Mouse (Mus musculus): ENCODE results near the gene Wls. TPM values are rescaled to one million over a fixed set of nuclear protein-coding genes. Genes with fewer than 3 reads are reported as not detected.

Wls gene
- total RNA-seq (2021), result 10 to 100 TPM; 77.9 to 87.8 TPM

GRCm38 (mm10) chr3:159839481-159839880 lies at the start of gene Wls:
Wls (plus strand) TSS chr3:159839672.
- intact Hi-C loops (cut with DNase I), result no loop called here
- peak; percentile 74 to 79 for DNase-seq

GRCm38 (mm10) chr3:159789781-159790180 lies 49.7 kb upstream of the Wls start:
- intact Hi-C loops (cut with DNase I), result no loop called here
- DNase-seq, result no peak

GRCm38 (mm10) chr3:159831535-159831934 lies 7.9 kb upstream of the Wls start:
- intact Hi-C loops (cut with DNase I), result no loop called here

GRCm38 (mm10) chr3:159840002-159840816 lies 737 bp downstream of the Wls start:
- intact Hi-C loops (cut with DNase I), result loop anchor here (2.0 kb wide), 1 partner anchor 49 kb away; no protein-coding TSS in a partner anchor
- DNase-seq, result peak; percentile 81 to 83

More at GRCm38 (mm10) chr3:159831535-159831934, 7.9 kb upstream of the Wls start:
- no peak for DNase-seq

GRCm38 (mm10) chr3:159840817-159841390 lies 1.4 kb downstream of the Wls start:
- intact Hi-C loops (cut with DNase I), result loop anchor here (2.0 kb wide), 1 partner anchor 48 kb away; no protein-coding TSS in a partner anchor
- DNase-seq, result peak; percentile 45 to 51

GRCm38 (mm10) chr3:159841458-159841857 lies 2.0 kb downstream of the Wls start:
- intact Hi-C loops (cut with DNase I), result loop anchor here (2.0 kb wide), 1 partner anchor 47 kb away; no protein-coding TSS in a partner anchor
- DNase-seq, result peak in 1 of 2 experiments; percentile 24

GRCm38 (mm10) chr3:159843135-159843534 lies 3.7 kb downstream of the Wls start:
- no peak for DNase-seq
- intact Hi-C loops (cut with DNase I), result no loop called here

GRCm38 (mm10) chr3:159847410-159848016 lies 8.0 kb downstream of the Wls start:
- DNase-seq, result peak in 1 of 2 experiments; percentile 18
- intact Hi-C loops (cut with DNase I), result no loop called here

GRCm38 (mm10) chr3:159848156-159848555 lies 8.7 kb downstream of the Wls start:
- no peak for DNase-seq
- intact Hi-C loops (cut with DNase I), result no loop called here

GRCm38 (mm10) chr3:159851476-159851875 lies 12.0 kb downstream of the Wls start:
- intact Hi-C loops (cut with DNase I), result no loop called here
- no peak for DNase-seq

GRCm38 (mm10) chr3:159851980-159852379 lies 12.5 kb downstream of the Wls start:
- intact Hi-C loops (cut with DNase I), result no loop called here
- DNase-seq, result no peak

- DNase-seq, result no peak
- intact Hi-C loops (cut with DNase I), result no loop called here
These were observed 17.6 kb downstream of the Wls start for GRCm38 (mm10) chr3:159857112-159857511.

GRCm38 (mm10) chr3:159865691-159866090 lies 26.2 kb downstream of the Wls start:
- no peak for DNase-seq
- intact Hi-C loops (cut with DNase I), result no loop called here

GRCm38 (mm10) chr3:159878983-159879382 lies 39.5 kb downstream of the Wls start:
- no peak for DNase-seq

GRCm38 (mm10) chr3:159883325-159883724 lies 43.9 kb downstream of the Wls start:
- peak; percentile 12 to 22 for DNase-seq
- intact Hi-C loops (cut with DNase I), result no loop called here

More at GRCm38 (mm10) chr3:159878983-159879382, 39.5 kb downstream of the Wls start:
- intact Hi-C loops (cut with DNase I), result no loop called here

- DNase-seq, result peak in 1 of 2 experiments; percentile 6
- intact Hi-C loops (cut with DNase I), result no loop called here
These were observed 45.3 kb downstream of the Wls start for GRCm38 (mm10) chr3:159884802-159885201.

GRCm38 (mm10) chr3:159885271-159885670 lies 45.8 kb downstream of the Wls start:
- DNase-seq, result peak; percentile 88 to 90
- intact Hi-C loops (cut with DNase I), result no loop called here

GRCm38 (mm10) chr3:159885781-159886400 lies 46.4 kb downstream of the Wls start:
- intact Hi-C loops (cut with DNase I), result no loop called here
- DNase-seq, result peak; percentile 30 to 40

- intact Hi-C loops (cut with DNase I), result no loop called here
These were observed 50.9 kb downstream of the Wls start for GRCm38 (mm10) chr3:159890176-159891056.

More at GRCm38 (mm10) chr3:159890176-159891056, 50.9 kb downstream of the Wls start:
- no peak for DNase-seq

Data from heart, postnatal 10 days (tissue).